Mouse (Mus musculus) liver, embryonic 14.5 days (tissue): ENCODE results near the gene Esrrg.

Experiments
- CTCF ChIP-seq: IDR thresholded peaks from 2 replicates; pipeline ENCODE4 v1.5.1; 2016; ENCODE audit warnings: antibody characterized with exemption, low read depth, control low read depth
- EP300 ChIP-seq: IDR thresholded peaks from 2 replicates; pipeline ENCODE4 v1.6.1; 2016; ENCODE audit warnings: antibody characterized with exemption, low read depth

GRCm38 (mm10) chr1:188014411-188014810 lies 405.8 kb downstream of the Esrrg start:
- TF ChIP-seq CTCF = no peak
- TF ChIP-seq EP300 = no peak
